Mouse (Mus musculus) MEL (cell line): Measurements from ENCODE around the gene Trpm8. TPM values are rescaled to one million over a fixed set of nuclear protein-coding genes. Genes with fewer than 3 reads are reported as not detected.
A peak's percentile ranks its signal among the peaks of the same experiment; 100 is the strongest.

Source experiments
- DNase-seq: peaks from one replicate; pipeline ENCODE4 v3.0.0; 2011; ENCODE audit warnings: low read depth, low spot score
- H3K27ac ChIP-seq: 2 replicates; pipeline ENCODE4 v1.5.1; 2012; ENCODE audit warnings: low read depth, mild to moderate bottlenecking, control low read depth, low read length, moderate library complexity; ENCODE audit not compliant: control insufficient read depth
- H3K27me3 ChIP-seq, 2 experiments: fragments of 150-350 bp in 1 of 2; sonication (generic) in 1 of 2; 2 replicates each; pipeline ENCODE4 v1.6.1; 2012; ENCODE audit warnings: low read length in 2 of 2, mild to moderate bottlenecking in 2 of 2, improper control_type of control experiment in 1 of 2, moderate library complexity in 1 of 2; ENCODE audit not compliant: insufficient read depth in 2 of 2, control insufficient read depth in 1 of 2
- H3K36me3 ChIP-seq, 2 experiments: 2 replicates each; pipeline ENCODE4 v1.6.1; 2012 to 2014; ENCODE audit warnings: low read length in 2 of 2, improper control_type of control experiment in 1 of 2, inconsistent platforms in 1 of 2, mild to moderate bottlenecking in 1 of 2; ENCODE audit not compliant: insufficient read depth in 2 of 2, control insufficient read depth in 1 of 2
- H3K4me1 ChIP-seq, 2 experiments: fragments of 150-350 bp in 1 of 2; sonication (generic) in 1 of 2; 2 replicates each; pipeline ENCODE4 v1.6.1; 2012; ENCODE audit warnings: low read length in 2 of 2, improper control_type of control experiment in 1 of 2, mild to moderate bottlenecking in 1 of 2; ENCODE audit not compliant: insufficient read depth in 2 of 2, control insufficient read depth in 1 of 2
- H3K4me3 ChIP-seq, 2 experiments: fragments of 150-350 bp in 1 of 2; sonication (generic) in 1 of 2; 2 replicates each; pipeline ENCODE4 v1.5.1; 2012; ENCODE audit warnings: low read depth in 2 of 2, low read length in 2 of 2, mild to moderate bottlenecking in 2 of 2, moderate library complexity in 2 of 2, control low read depth in 1 of 2, improper control_type of control experiment in 1 of 2; ENCODE audit not compliant: control insufficient read depth in 1 of 2, insufficient read depth in 1 of 2
- H3K79me2 ChIP-seq: 2 replicates; pipeline ENCODE4 v1.6.1; 2012; ENCODE audit warnings: mild to moderate bottlenecking, low read length, moderate library complexity; ENCODE audit not compliant: control insufficient read depth, poor library complexity, insufficient read depth
- H3K9ac ChIP-seq: 2 replicates; pipeline ENCODE4 v1.6.1; 2012; ENCODE audit warnings: low read depth, mild to moderate bottlenecking, control low read depth, low read length, moderate library complexity; ENCODE audit not compliant: control insufficient read depth, poor library complexity, severe bottlenecking
- H3K9me3 ChIP-seq: fragments of 150-350 bp; sonication (generic); replicated peaks from 2 replicates; pipeline ENCODE4 v1.6.1; 2012; ENCODE audit warnings: mild to moderate bottlenecking, low read length, improper control_type of control experiment, moderate library complexity; ENCODE audit not compliant: insufficient read depth
- BHLHE40 ChIP-seq: IDR thresholded peaks from 2 replicates; pipeline ENCODE4 v1.6.1; 2012; ENCODE audit warnings: low read depth, mild to moderate bottlenecking, inconsistent platforms, low read length, improper control_type of control experiment, borderline replicate concordance
- CTCF ChIP-seq, 3 experiments: IDR thresholded peaks in 2 of 3; conservative IDR thresholded peaks in 1 of 3; 2 replicates each; pipeline ENCODE4 v1.5.1; 2011 to 2012; ENCODE audit warnings: low read length in 3 of 3, low read depth in 2 of 3, mild to moderate bottlenecking in 2 of 3, improper control_type of control experiment in 1 of 3, inconsistent platforms in 1 of 3, mixed read lengths in 1 of 3, moderate library complexity in 1 of 3; ENCODE audit not compliant: control insufficient read depth in 1 of 3, insufficient read depth in 1 of 3, poor library complexity in 1 of 3, severe bottlenecking in 1 of 3
- E2F4 ChIP-seq: IDR thresholded peaks from 2 replicates; pipeline ENCODE4 v1.6.1; 2011; ENCODE audit warnings: low read depth, low read length, improper control_type of control experiment, borderline replicate concordance
- ELF1 ChIP-seq: IDR thresholded peaks from 2 replicates; pipeline ENCODE4 v1.6.1; 2014; ENCODE audit warnings: low read depth, mild to moderate bottlenecking, inconsistent platforms, low read length, improper control_type of control experiment, moderate library complexity
- GABPA ChIP-seq: IDR thresholded peaks from 2 replicates; pipeline ENCODE4 v1.6.1; 2012; ENCODE audit warnings: low read depth, mild to moderate bottlenecking, inconsistent platforms, low read length, improper control_type of control experiment, moderate library complexity
- HCFC1 ChIP-seq: IDR thresholded peaks from 2 replicates; pipeline ENCODE4 v1.6.1; 2012; ENCODE audit warnings: low read depth, mild to moderate bottlenecking, inconsistent platforms, low read length, improper control_type of control experiment, moderate library complexity
- JUND ChIP-seq: IDR thresholded peaks from 2 replicates; pipeline ENCODE4 v1.6.1; 2011; ENCODE audit warnings: low read depth, mild to moderate bottlenecking, improper control_type of control experiment, low read length
- MAFK ChIP-seq: IDR thresholded peaks from 2 replicates; pipeline ENCODE4 v1.6.1; 2011; ENCODE audit warnings: low read depth, mild to moderate bottlenecking, low read length, improper control_type of control experiment, borderline replicate concordance
- MAX ChIP-seq: IDR thresholded peaks from 2 replicates; pipeline ENCODE4 v1.6.1; 2011; ENCODE audit warnings: low read length, improper control_type of control experiment
- MAZ ChIP-seq: IDR thresholded peaks from 2 replicates; pipeline ENCODE4 v1.6.1; 2012; ENCODE audit warnings: low read depth, mild to moderate bottlenecking, inconsistent platforms, low read length, improper control_type of control experiment
- MXI1 ChIP-seq: IDR thresholded peaks from 2 replicates; pipeline ENCODE4 v1.6.1; 2011; ENCODE audit warnings: mild to moderate bottlenecking, low read depth, low read length, improper control_type of control experiment
- MYC ChIP-seq: IDR thresholded peaks from 2 replicates; pipeline ENCODE4 v1.6.1; 2011; ENCODE audit warnings: low read depth, mild to moderate bottlenecking, low read length, improper control_type of control experiment, moderate library complexity
- NRF1 ChIP-seq: IDR thresholded peaks from 2 replicates; pipeline ENCODE4 v1.6.1; 2014; ENCODE audit warnings: low read depth, mild to moderate bottlenecking, inconsistent platforms, low read length, improper control_type of control experiment, moderate library complexity; ENCODE audit not compliant: poor library complexity, insufficient read depth, severe bottlenecking
- POLR2A ChIP-seq, 2 experiments: IDR thresholded peaks; 2 replicates each; pipeline ENCODE4 v1.6.1; 2011 to 2012; ENCODE audit warnings: low read length in 2 of 2, mild to moderate bottlenecking in 2 of 2, control low read depth in 1 of 2, improper control_type of control experiment in 1 of 2, low read depth in 1 of 2, moderate library complexity in 1 of 2; ENCODE audit not compliant: control insufficient read depth in 1 of 2, insufficient read depth in 1 of 2, poor library complexity in 1 of 2
- POLR2AphosphoS5 ChIP-seq: IDR thresholded peaks from 2 replicates; pipeline ENCODE4 v1.6.1; 2012; ENCODE audit warnings: low read depth, borderline replicate concordance, mild to moderate bottlenecking, inconsistent platforms, low read length, moderate library complexity, mixed read lengths
- RAD21 ChIP-seq: IDR thresholded peaks from 2 replicates; pipeline ENCODE4 v1.6.1; 2011; ENCODE audit warnings: mild to moderate bottlenecking, low read depth, low read length, improper control_type of control experiment
- RCOR1 ChIP-seq: IDR thresholded peaks from 2 replicates; pipeline ENCODE4 v1.6.1; 2012; ENCODE audit warnings: low read depth, mild to moderate bottlenecking, inconsistent platforms, low read length, improper control_type of control experiment
- TBP ChIP-seq: IDR thresholded peaks from 2 replicates; pipeline ENCODE4 v1.8.0; 2011; ENCODE audit warnings: low read depth, low read length, improper control_type of control experiment
- USF1 ChIP-seq: IDR thresholded peaks from 2 replicates; pipeline ENCODE4 v1.6.1; 2014; ENCODE audit warnings: low read depth, mild to moderate bottlenecking, inconsistent platforms, low read length, improper control_type of control experiment, moderate library complexity
- ZKSCAN1 ChIP-seq: IDR thresholded peaks from 2 replicates; pipeline ENCODE4 v1.6.1; 2012; ENCODE audit warnings: low read depth, mild to moderate bottlenecking, inconsistent platforms, low read length, improper control_type of control experiment, moderate library complexity
- polyA plus RNA-seq, 2 experiments: library from polyadenylated mRNA; stranded (reverse) in 1 of 2; unstranded in 1 of 2; fragments of >175 nt in 1 of 2; fragments of >200 nt in 1 of 2; gene quantifications; 2 replicates each; pipeline versions ENCODE4 v1.2.1 to v1.2.4; 2012; ENCODE audit warnings: low replicate concordance in 2 of 2, low read depth in 1 of 2; ENCODE audit not compliant: insufficient read length in 2 of 2, insufficient read depth in 1 of 2, missing spikeins in 1 of 2
- total RNA-seq: library from RNA; depleted of rRNA; stranded (reverse); fragments of 300-350 nt; gene quantifications from 2 replicates; pipeline ENCODE4 v1.2.3, GENCODE M21; 2012

Trpm8 gene
- total and polyA plus RNA-seq, 3 experiments, result not detected

- no peak overlapping the region for H3K4me3 ChIP-seq
- H3K9me3 ChIP-seq, result no peaks in the 10 kb centered on the region
- DNase-seq, result peak; percentile 24
- no peaks in the 10 kb centered on the region for H3K27me3 ChIP-seq
- no peak overlapping the region for H3K9ac ChIP-seq
- no peaks in the 10 kb centered on the region for H3K79me2 ChIP-seq
- no peaks in the 10 kb centered on the region for H3K4me1 ChIP-seq
- H3K36me3 ChIP-seq, result no peaks in the 10 kb centered on the region
- TF ChIP-seq POLR2A (IDR thresholded peaks at IDR 0.05; ENCODE audit: control insufficient read depth in 1 of 2, insufficient read depth in 1 of 2, low read depth in 1 of 2, low read length in 2 of 2, poor library complexity in 1 of 2), result no peak
- no peak for TF ChIP-seq ELF1
- TF ChIP-seq NRF1, result no peak
- TF ChIP-seq RAD21, result peak; percentile 24
- peak; percentile 20 to 34 (median 23); a peak in 3 of 6 replicates for TF ChIP-seq CTCF (IDR thresholded peaks at IDR 0.05 in 2 of 3, conservative IDR thresholded peaks at IDR 0.05 in 1 of 3; ENCODE audit: control insufficient read depth in 1 of 3, insufficient read depth in 1 of 3, low read depth in 2 of 3, low read length in 3 of 3, poor library complexity in 1 of 3, severe bottlenecking in 1 of 3)
- H3K27ac ChIP-seq, result no peak overlapping the region
These were observed 80.1 kb downstream of the Trpm8 start for GRCm38 (mm10) chr1:88357458-88358090.

DNA sequence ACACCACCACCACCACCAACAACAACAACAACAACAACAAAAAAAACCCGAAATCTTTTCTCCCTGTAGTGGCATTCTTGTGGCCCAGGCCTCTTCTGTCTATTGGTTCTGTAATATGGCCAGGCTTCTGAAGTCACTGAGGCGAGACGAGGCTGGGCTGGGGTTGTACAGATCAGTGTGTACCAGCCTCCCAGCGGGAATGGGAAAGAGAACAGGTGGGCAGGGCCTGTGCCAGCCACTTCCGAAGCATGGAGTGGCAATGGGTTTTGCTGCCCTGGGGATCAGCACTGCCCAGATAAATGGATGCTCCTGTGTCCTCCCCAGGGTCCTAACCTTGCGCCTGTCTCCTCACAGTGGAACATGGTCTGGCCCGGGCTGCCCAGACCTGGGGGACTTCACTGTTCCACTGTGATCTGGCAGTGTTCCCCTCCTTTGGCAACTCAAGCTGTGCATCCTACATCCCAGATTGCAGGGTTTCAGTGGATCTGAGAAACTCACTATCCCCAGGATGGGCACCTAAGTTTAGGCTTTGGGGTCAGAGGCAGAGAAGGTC is 80.7 kb downstream of the Trpm8 start:
- H3K9me3 ChIP-seq, result no peaks in the 10 kb centered on the region
- TF ChIP-seq MXI1 (no peak), MAFK (no peak), JUND (no peak), HCFC1 (no peak), E2F4 (no peak), BHLHE40 (no peak), GABPA (no peak), ZKSCAN1 (no peak), RCOR1 (no peak), RAD21 (no peak), POLR2AphosphoS5 (no peak), MYC (no peak), MAX (no peak), CTCF (IDR thresholded peaks at IDR 0.05 in 2 of 3, conservative IDR thresholded peaks at IDR 0.05 in 1 of 3; ENCODE audit: control insufficient read depth in 1 of 3, insufficient read depth in 1 of 3, low read depth in 2 of 3, low read length in 3 of 3, poor library complexity in 1 of 3, severe bottlenecking in 1 of 3) (no peak), TBP (no peak), USF1 (no peak), MAZ (no peak)
- no peak overlapping the region for H3K4me3 ChIP-seq
- no peaks in the 10 kb centered on the region for H3K36me3 ChIP-seq
- DNase-seq, result no peak
- H3K9ac ChIP-seq, result no peak overlapping the region
- H3K27me3 ChIP-seq, result no peaks in the 10 kb centered on the region
- no peaks in the 10 kb centered on the region for H3K79me2 ChIP-seq
- H3K4me1 ChIP-seq, result no peaks in the 10 kb centered on the region
- no peak overlapping the region for H3K27ac ChIP-seq
